Mouse (Mus musculus) stomach, embryonic 15.5 days (tissue): ENCODE results near the gene Efna2. TPM values are rescaled to one million over a fixed set of nuclear protein-coding genes. Genes with fewer than 3 reads are reported as not detected.
"Not testable (repeated sequence)": the region's sequence is repeated elsewhere in the genome, so short reads cannot be mapped to it uniquely, and the experiment has no call there.

ENCODE experiments used
- ATAC-seq: fragments of 200-750 bp; cut with Nextera tagmentation; 2 replicates; pipeline ENCODE4 v1.8.0; 2017; ENCODE audit warnings: low read depth, moderate number of reproducible peaks, moderate TSS enrichment; ENCODE audit not compliant: insufficient read depth, low FRiP score
- H3K27ac ChIP-seq: fragments of 300-500 bp; sonication (generic); 2 replicates; pipeline ENCODE4 v1.5.1; 2015; ENCODE audit warnings: mild to moderate bottlenecking, inconsistent platforms
- H3K27me3 ChIP-seq: fragments of 300-500 bp; sonication (generic); replicated peaks from 2 replicates; pipeline ENCODE4 v1.6.1; 2015; ENCODE audit warnings: inconsistent platforms
- H3K36me3 ChIP-seq: fragments of 300-500 bp; sonication (generic); 2 replicates; pipeline ENCODE4 v1.6.1; 2015; ENCODE audit warnings: inconsistent platforms
- H3K4me1 ChIP-seq: fragments of 300-500 bp; sonication (generic); 2 replicates; pipeline ENCODE4 v1.6.1; 2015; ENCODE audit warnings: inconsistent platforms
- H3K4me2 ChIP-seq: fragments of 300-500 bp; sonication (generic); 2 replicates; pipeline ENCODE4 v1.6.1; 2015; ENCODE audit warnings: mild to moderate bottlenecking, inconsistent platforms
- H3K4me3 ChIP-seq: fragments of 300-500 bp; sonication (generic); replicated peaks from 2 replicates; pipeline ENCODE4 v1.5.1; 2015; ENCODE audit warnings: inconsistent platforms
- H3K9ac ChIP-seq: fragments of 300-500 bp; sonication (generic); 2 replicates; pipeline ENCODE4 v1.6.1; 2015; ENCODE audit warnings: inconsistent platforms
- H3K9me3 ChIP-seq: fragments of 300-500 bp; sonication (generic); 2 replicates; pipeline ENCODE4 v1.6.1; 2016; ENCODE audit warnings: inconsistent platforms
- WGBS: fragments of 180-500 bp; shearing (Covaris S2); methylation state at CpG from one replicate; pipeline ENCODE4 v1.1.7; 2015; 5-methylcytosine and 5-hydroxymethylcytosine counted together
- polyA plus RNA-seq: library from polyadenylated mRNA; unstranded; fragments of >200 nt; fragmentation: Nextera tagmentation; extraction: Ambion mirVana; gene quantifications from 2 replicates; pipeline ENCODE4 v1.2.1, GENCODE M21; 2015

The Efna2 gene
- polyA plus RNA-seq, 1 experiment from 2014 or later, result 15.7 TPM

GRCm38 (mm10) chr10:80208841-80209371, 29.6 kb downstream of the Efna2 start:
- no peaks in the 10 kb centered on the region for H3K36me3 ChIP-seq
- no peak overlapping the region for H3K27ac ChIP-seq
- ATAC-seq, result no peak
- no peaks in the 10 kb centered on the region for H3K27me3 ChIP-seq
- peaks cover 6% of the 10 kb centered on the region; the same call in 1 of the 2 replicates for H3K4me1 ChIP-seq
- H3K9me3 ChIP-seq, result no peaks in the 10 kb centered on the region
- WGBS, result 13% methylated on average over 24 of the region's 24 CpGs
- H3K4me2 ChIP-seq, result peak overlapping the region; percentile 21; the same call in 1 of the 2 replicates
- H3K9ac ChIP-seq, result no peak overlapping the region
- no peak overlapping the region for H3K4me3 ChIP-seq

GRCm38 (mm10) chr10:80211547-80212103, 32.3 kb downstream of the Efna2 start:
- H3K27me3 ChIP-seq, H3K9me3 ChIP-seq, H3K4me3 ChIP-seq, H3K36me3 ChIP-seq, H3K4me1 ChIP-seq, ATAC-seq, H3K9ac ChIP-seq, H3K4me2 ChIP-seq, H3K27ac ChIP-seq: not testable (repeated sequence)
- WGBS, result 65% methylated on average over 7 of the region's 7 CpGs

- 28% methylated on average over 16 of the region's 16 CpGs for WGBS
- Histone ChIP-seq H3K36me3 (no peaks in the 10 kb centered on the region), H3K27me3 (no peaks in the 10 kb centered on the region), H3K4me2 (no peak overlapping the region), H3K27ac (0 out of 2 replicates have a peak overlapping the region, but pooled peaks have one; percentile 11), H3K9me3 (no peaks in the 10 kb centered on the region), H3K4me1 (0 out of 2 replicates have a peak, but pooled peaks cover 3% of the 10 kb centered on the region), H3K9ac (no peak overlapping the region), H3K4me3 (no peak overlapping the region)
- ATAC-seq, result no peak
Measured at GRCm38 (mm10) chr10:80215048-80215772, 35.9 kb downstream of the Efna2 start.

GRCm38 (mm10) chr10:80220676-80221075, 41.4 kb downstream of the Efna2 start:
- ATAC-seq, result no peak

GRCm38 (mm10) chr10:80223137-80223536, 43.9 kb downstream of the Efna2 start:
- not testable (repeated sequence) for H3K36me3 ChIP-seq
- WGBS, result 90% methylated on average over 2 of the region's 2 CpGs

More at GRCm38 (mm10) chr10:80220676-80221075, 41.4 kb downstream of the Efna2 start:
- Histone ChIP-seq H3K4me2 (no peak overlapping the region), H3K9ac (no peak overlapping the region), H3K27ac (no peak overlapping the region), H3K36me3 (no peaks in the 10 kb centered on the region), H3K9me3 (no peaks in the 10 kb centered on the region), H3K4me3 (no peak overlapping the region), H3K4me1 (peaks cover 1% of the 10 kb centered on the region; the same call in 1 of the 2 replicates), H3K27me3 (no peaks in the 10 kb centered on the region)
- WGBS, result 44% methylated on average over 5 of the region's 9 CpGs

GRCm38 (mm10) chr10:80226071-80226415, 46.8 kb downstream of the Efna2 start:
- WGBS, result under 1% methylated on average over 14 of the region's 14 CpGs
- H3K4me2 ChIP-seq, result peak overlapping the region; percentile 55
- no peaks in the 10 kb centered on the region for H3K27me3 ChIP-seq
- ATAC-seq, result no peak
- no peaks in the 10 kb centered on the region for H3K9me3 ChIP-seq
- H3K36me3 ChIP-seq, result peaks cover 16% of the 10 kb centered on the region
- peaks cover 26% of the 10 kb centered on the region for H3K4me1 ChIP-seq
- peak overlapping the region; percentile 87 for H3K27ac ChIP-seq
- H3K4me3 ChIP-seq, result peak overlapping the region; percentile 92
- peak overlapping the region; percentile 26; the same call in 1 of the 2 replicates for H3K9ac ChIP-seq

More at GRCm38 (mm10) chr10:80223137-80223536, 43.9 kb downstream of the Efna2 start:
- not testable (repeated sequence) for H3K9me3 ChIP-seq, ATAC-seq, H3K4me3 ChIP-seq, H3K27me3 ChIP-seq, H3K27ac ChIP-seq, H3K9ac ChIP-seq, H3K4me2 ChIP-seq
- peaks cover 16% of the 10 kb centered on the region for H3K4me1 ChIP-seq

GRCm38 (mm10) chr10:80226416-80227165, 47.3 kb downstream of the Efna2 start, which contains the start of gene Mum1:
Gene Mum1, plus strand, starts transcription at chr10:80226434.
- ATAC-seq, result peak; percentile 99
- Histone ChIP-seq H3K36me3 (peaks cover 19% of the 10 kb centered on the region), H3K9me3 (no peaks in the 10 kb centered on the region), H3K4me2 (peak within 1 kb of the TSS; percentile 80), H3K4me3 (peak within 1 kb of the TSS; percentile 92), H3K9ac (peak within 1 kb of the TSS; percentile 80), H3K27ac (peak within 1 kb of the TSS; percentile 94), H3K27me3 (no peaks in the 10 kb centered on the region), H3K4me1 (peaks cover 26% of the 10 kb centered on the region)
- under 1% methylated on average over 65 of the region's 75 CpGs for WGBS

GRCm38 (mm10) chr10:80227166-80227539, 47.9 kb downstream of the Efna2 start:
- no peaks in the 10 kb centered on the region for H3K27me3 ChIP-seq
- H3K9me3 ChIP-seq, result no peaks in the 10 kb centered on the region
- WGBS, result 3% methylated on average over 10 of the region's 10 CpGs
- H3K36me3 ChIP-seq, result peaks cover 24% of the 10 kb centered on the region
- H3K27ac ChIP-seq, result peak overlapping the region; percentile 94
- H3K9ac ChIP-seq, result peak overlapping the region; percentile 80
- ATAC-seq, result no peak
- peaks cover 26% of the 10 kb centered on the region for H3K4me1 ChIP-seq
- H3K4me3 ChIP-seq, result peak overlapping the region; percentile 92
- peak overlapping the region; percentile 80 for H3K4me2 ChIP-seq

GRCm38 (mm10) chr10:80227877-80228775, 48.8 kb downstream of the Efna2 start:
- Histone ChIP-seq H3K9me3 (no peaks in the 10 kb centered on the region), H3K9ac (0 out of 2 replicates have a peak overlapping the region, but pooled peaks have one; percentile 80), H3K27ac (peak overlapping the region; percentile 94; the same call in 1 of the 2 replicates), H3K4me3 (peak overlapping the region; percentile 92), H3K27me3 (no peaks in the 10 kb centered on the region), H3K36me3 (peaks cover 34% of the 10 kb centered on the region), H3K4me2 (peak overlapping the region; percentile 80), H3K4me1 (peaks cover 30% of the 10 kb centered on the region)
- 42% methylated on average over 15 of the region's 15 CpGs for WGBS
- no peak for ATAC-seq

GRCm38 (mm10) chr10:80236145-80236825, 57.0 kb downstream of the Efna2 start:
- 0 out of 2 replicates have a peak, but pooled peaks cover 5% of the 10 kb centered on the region for H3K4me1 ChIP-seq
- no peak overlapping the region for H3K4me2 ChIP-seq
- no peak overlapping the region for H3K9ac ChIP-seq
- no peak for ATAC-seq
- WGBS, result 94% methylated on average over 13 of the region's 13 CpGs
- peaks cover 94% of the 10 kb centered on the region for H3K36me3 ChIP-seq
- no peaks in the 10 kb centered on the region for H3K27me3 ChIP-seq
- no peaks in the 10 kb centered on the region for H3K9me3 ChIP-seq
- no peak overlapping the region for H3K27ac ChIP-seq
- H3K4me3 ChIP-seq, result no peak overlapping the region
